Mouse (Mus musculus): ENCODE results near the gene Cnpy2. TPM values are rescaled to one million over a fixed set of nuclear protein-coding genes. Genes with fewer than 3 reads are reported as not detected.
"Not testable (repeated sequence)": the region's sequence is repeated elsewhere in the genome, so short reads cannot be mapped to it uniquely, and the experiment has no call there.

Gene Cnpy2
- polyA plus RNA-seq (2014; fragmentation: Nextera tagmentation; extraction: Ambion mirVana) = 195 and 221 TPM in 2 replicates

DNA sequence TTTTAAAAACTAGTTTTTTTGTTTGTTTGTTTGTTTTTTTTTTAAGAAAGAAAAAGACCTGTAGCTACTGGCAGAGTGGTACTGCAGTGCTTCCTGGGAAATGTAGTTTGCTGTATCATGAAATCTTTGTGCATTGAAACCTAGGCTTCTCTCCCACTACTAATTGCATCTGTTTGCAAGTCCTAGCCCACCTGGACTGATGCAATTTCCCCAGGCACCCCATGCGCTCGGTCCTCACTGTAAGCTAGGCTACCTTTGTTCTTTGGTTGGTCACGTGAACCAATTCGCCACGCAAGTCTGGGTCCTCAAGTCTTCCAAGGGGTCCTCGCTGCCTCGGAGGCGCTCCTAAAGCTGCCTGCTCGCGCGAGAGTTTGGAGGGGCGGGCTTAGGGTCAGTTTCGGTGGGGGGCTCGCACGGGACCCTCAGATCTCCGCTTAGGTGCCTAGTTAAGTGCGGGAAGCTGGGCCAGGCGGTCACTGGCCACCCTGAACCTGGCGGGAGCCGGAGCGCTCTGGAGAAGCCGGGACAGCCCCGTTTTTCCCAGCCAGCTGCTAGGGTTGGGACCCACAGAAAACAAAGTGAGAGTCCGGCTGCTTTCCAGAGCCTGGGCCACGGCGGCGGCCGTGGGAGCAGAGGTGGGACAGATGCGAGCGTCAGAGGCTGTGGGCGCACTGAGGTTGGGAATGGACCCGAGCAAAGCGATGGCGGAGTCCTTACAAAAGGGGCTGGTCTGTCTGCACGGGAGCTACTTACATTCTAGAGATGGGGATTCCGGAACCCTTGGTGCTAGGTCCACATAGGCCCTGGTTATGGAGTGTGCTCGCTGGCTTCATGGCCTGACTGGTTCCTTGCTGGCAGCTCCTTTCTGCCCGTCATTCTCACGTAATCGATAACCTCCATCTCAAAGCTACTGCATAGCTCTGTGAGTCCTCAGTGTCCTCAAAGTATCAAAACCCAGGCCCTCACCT lies at the start of gene Cnpy2:
Cnpy2 (plus strand) TSS at position 319 of the 968 bp plus-strand sequence.
- Histone ChIP-seq H3K4me2 (peak within 1 kb of the TSS; percentile 97), H3K9ac (ENCODE audit: low read depth, low read length) (peak within 1 kb of the TSS; percentile 99), H3K27me3 (replicated peaks; ENCODE audit: control insufficient read depth, insufficient read depth, low read length) (no peaks in the 10 kb centered on the region), H3K4me1 (replicated peaks; ENCODE audit: control insufficient read depth, insufficient read depth, low read length) (peaks cover 17% of the 10 kb centered on the region), H3K9me3 (ENCODE audit: control insufficient read depth, low read length) (no peaks in the 10 kb centered on the region), H3K27ac (ENCODE audit: low read depth, low read length) (peak within 1 kb of the TSS; percentile 94), H3K36me3 (ENCODE audit: control insufficient read depth, insufficient read depth, low read length) (peaks cover 41% of the 10 kb centered on the region), H3K4me3 (ENCODE audit: low read depth, low read length) (peak within 1 kb of the TSS; percentile 93)
- ATAC-seq (replicated peaks; ENCODE audit: low FRiP score) (peak; percentile 85), DNase-seq (ENCODE audit: low spot score) (peak; percentile 92)
- under 1% methylated on average over 40 of the region's 40 CpGs for WGBS

- WGBS = 81% methylated on average over 4 of the region's 7 CpGs
- H3K4me2 ChIP-seq; H3K27me3 ChIP-seq (replicated peaks; ENCODE audit: control insufficient read depth, insufficient read depth, low read length); H3K9ac ChIP-seq (ENCODE audit: low read depth, low read length); H3K4me3 ChIP-seq (ENCODE audit: low read depth, low read length); H3K36me3 ChIP-seq (ENCODE audit: control insufficient read depth, insufficient read depth, low read length); ATAC-seq (replicated peaks; ENCODE audit: low FRiP score); DNase-seq (ENCODE audit: low spot score); H3K4me1 ChIP-seq (replicated peaks; ENCODE audit: control insufficient read depth, insufficient read depth, low read length); H3K27ac ChIP-seq (ENCODE audit: low read depth, low read length); H3K9me3 ChIP-seq (ENCODE audit: control insufficient read depth, low read length): not testable (repeated sequence)
Measured at GRCm38 (mm10) chr10:128272819-128273439, 49.3 kb upstream of the Cnpy2 start.

DNA sequence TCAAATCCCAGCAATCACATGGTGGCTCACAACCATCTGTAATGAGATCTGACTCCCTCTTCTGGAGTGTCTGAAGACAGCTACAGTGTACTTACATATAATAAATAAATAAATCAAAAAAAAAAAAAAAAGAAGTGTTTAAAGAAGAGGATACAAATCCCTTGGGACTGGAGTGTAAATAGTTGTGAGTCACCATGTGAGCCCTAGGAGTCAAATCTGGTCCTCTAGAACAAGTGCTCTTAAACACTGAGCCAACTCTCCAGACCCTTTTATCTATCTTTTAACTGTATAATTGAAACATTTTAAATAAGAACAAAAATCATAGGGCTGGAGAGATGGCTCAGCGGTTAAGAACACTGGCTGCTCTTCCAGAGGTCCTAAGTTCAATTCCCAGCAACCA lies 46.9 kb upstream of the Cnpy2 start:
- 92% methylated on average over 1 of the region's 1 CpGs for WGBS
- H3K4me1 ChIP-seq (replicated peaks; ENCODE audit: control insufficient read depth, insufficient read depth, low read length); H3K9ac ChIP-seq (ENCODE audit: low read depth, low read length); H3K9me3 ChIP-seq (ENCODE audit: control insufficient read depth, low read length); H3K27me3 ChIP-seq (replicated peaks; ENCODE audit: control insufficient read depth, insufficient read depth, low read length); H3K4me2 ChIP-seq; ATAC-seq (replicated peaks; ENCODE audit: low FRiP score); H3K27ac ChIP-seq (ENCODE audit: low read depth, low read length); DNase-seq (ENCODE audit: low spot score); H3K4me3 ChIP-seq (ENCODE audit: low read depth, low read length): not testable (repeated sequence)
- peaks cover 11% of the 10 kb centered on the region for H3K36me3 ChIP-seq (ENCODE audit: control insufficient read depth, insufficient read depth, low read length)

- Histone ChIP-seq H3K27ac (ENCODE audit: low read depth, low read length) (no peak overlapping the region), H3K4me3 (ENCODE audit: low read depth, low read length) (no peak overlapping the region), H3K9me3 (ENCODE audit: control insufficient read depth, low read length) (no peaks in the 10 kb centered on the region), H3K9ac (ENCODE audit: low read depth, low read length) (no peak overlapping the region), H3K4me2 (no peak overlapping the region), H3K27me3 (replicated peaks; ENCODE audit: control insufficient read depth, insufficient read depth, low read length) (no peaks in the 10 kb centered on the region), H3K4me1 (replicated peaks; ENCODE audit: control insufficient read depth, insufficient read depth, low read length) (no peaks in the 10 kb centered on the region), H3K36me3 (ENCODE audit: control insufficient read depth, insufficient read depth, low read length) (peaks cover 19% of the 10 kb centered on the region)
- WGBS = 66% methylated on average over 6 of the region's 6 CpGs
- no peak for ATAC-seq (replicated peaks; ENCODE audit: low FRiP score)
- no peak for DNase-seq (ENCODE audit: low spot score)
Measured at GRCm38 (mm10) chr10:128278158-128278557, 44.1 kb upstream of the Cnpy2 start.

DNA sequence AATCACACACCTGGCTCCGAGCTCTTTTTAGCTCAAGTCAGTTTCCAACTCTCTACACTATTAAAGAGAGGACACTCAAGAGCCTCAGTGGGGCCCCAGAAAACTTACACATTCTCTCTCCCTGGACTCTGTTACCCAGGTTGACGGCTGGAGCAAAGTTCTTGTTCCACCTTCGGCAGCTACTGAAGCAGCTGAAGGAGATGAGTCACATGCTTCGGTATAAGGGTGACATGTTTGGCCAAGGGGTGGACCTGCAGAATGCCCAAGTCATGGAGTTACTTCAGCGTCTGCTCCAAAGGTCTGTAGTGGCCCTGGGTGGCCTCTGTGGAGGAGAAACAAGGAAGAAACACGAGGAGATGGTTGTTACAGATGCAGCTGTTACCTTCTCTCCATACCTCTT lies 41.3 kb upstream of the Cnpy2 start:
- no peaks in the 10 kb centered on the region for H3K27me3 ChIP-seq (replicated peaks; ENCODE audit: control insufficient read depth, insufficient read depth, low read length)
- no peak overlapping the region for H3K4me3 ChIP-seq (ENCODE audit: low read depth, low read length)
- no peak overlapping the region for H3K9ac ChIP-seq (ENCODE audit: low read depth, low read length)
- no peaks in the 10 kb centered on the region for H3K4me1 ChIP-seq (replicated peaks; ENCODE audit: control insufficient read depth, insufficient read depth, low read length)
- ATAC-seq (replicated peaks; ENCODE audit: low FRiP score) (no peak), DNase-seq (ENCODE audit: low spot score) (no peak)
- no peak overlapping the region for H3K4me2 ChIP-seq
- no peak overlapping the region for H3K27ac ChIP-seq (ENCODE audit: low read depth, low read length)
- peaks cover 28% of the 10 kb centered on the region for H3K36me3 ChIP-seq (ENCODE audit: control insufficient read depth, insufficient read depth, low read length)
- WGBS = 83% methylated on average over 6 of the region's 6 CpGs
- no peaks in the 10 kb centered on the region for H3K9me3 ChIP-seq (ENCODE audit: control insufficient read depth, low read length)

DNA sequence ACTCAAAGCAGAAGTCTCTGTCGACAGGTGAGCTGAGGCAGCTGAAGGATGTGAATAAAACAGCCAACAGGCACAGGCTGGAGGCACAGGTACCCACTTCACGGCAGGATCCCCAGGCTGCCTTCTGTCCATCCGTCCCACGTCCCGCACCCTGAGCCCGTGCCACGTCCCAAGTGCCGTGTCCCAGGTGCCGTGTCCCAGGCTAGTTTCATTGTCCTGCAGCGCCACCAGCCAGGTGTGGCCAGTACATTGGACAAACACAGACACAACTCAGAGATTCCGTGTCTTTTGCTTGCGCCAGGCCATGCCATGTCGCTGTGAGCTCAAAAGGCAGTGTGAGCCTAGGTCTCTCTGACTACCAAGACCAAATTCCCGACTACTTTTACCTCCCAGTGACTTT lies 40.6 kb upstream of the Cnpy2 start:
- 91% methylated on average over 14 of the region's 14 CpGs for WGBS
- H3K4me3 ChIP-seq (ENCODE audit: low read depth, low read length) = no peak overlapping the region
- H3K4me2 ChIP-seq = no peak overlapping the region
- peaks cover 30% of the 10 kb centered on the region for H3K36me3 ChIP-seq (ENCODE audit: control insufficient read depth, insufficient read depth, low read length)
- H3K4me1 ChIP-seq (replicated peaks; ENCODE audit: control insufficient read depth, insufficient read depth, low read length) = no peaks in the 10 kb centered on the region
- no peak overlapping the region for H3K27ac ChIP-seq (ENCODE audit: low read depth, low read length)
- H3K27me3 ChIP-seq (replicated peaks; ENCODE audit: control insufficient read depth, insufficient read depth, low read length) = no peaks in the 10 kb centered on the region
- no peaks in the 10 kb centered on the region for H3K9me3 ChIP-seq (ENCODE audit: control insufficient read depth, low read length)
- no peak for DNase-seq (ENCODE audit: low spot score)
- no peak for ATAC-seq (replicated peaks; ENCODE audit: low FRiP score)
- no peak overlapping the region for H3K9ac ChIP-seq (ENCODE audit: low read depth, low read length)

- Histone ChIP-seq H3K4me2 (no peak overlapping the region), H3K4me3 (ENCODE audit: low read depth, low read length) (no peak overlapping the region), H3K36me3 (ENCODE audit: control insufficient read depth, insufficient read depth, low read length) (peaks cover 32% of the 10 kb centered on the region), H3K4me1 (replicated peaks; ENCODE audit: control insufficient read depth, insufficient read depth, low read length) (no peaks in the 10 kb centered on the region), H3K27me3 (replicated peaks; ENCODE audit: control insufficient read depth, insufficient read depth, low read length) (no peaks in the 10 kb centered on the region), H3K27ac (ENCODE audit: low read depth, low read length) (no peak overlapping the region), H3K9ac (ENCODE audit: low read depth, low read length) (no peak overlapping the region), H3K9me3 (ENCODE audit: control insufficient read depth, low read length) (no peaks in the 10 kb centered on the region)
- DNase-seq (ENCODE audit: low spot score) (no peak), ATAC-seq (replicated peaks; ENCODE audit: low FRiP score) (no peak)
- 83% methylated on average over 20 of the region's 20 CpGs for WGBS
Measured at GRCm38 (mm10) chr10:128282886-128283450, 39.3 kb upstream of the Cnpy2 start.

- no peaks in the 10 kb centered on the region for H3K9me3 ChIP-seq (ENCODE audit: control insufficient read depth, low read length)
- no peaks in the 10 kb centered on the region for H3K27me3 ChIP-seq (replicated peaks; ENCODE audit: control insufficient read depth, insufficient read depth, low read length)
- peaks cover 31% of the 10 kb centered on the region for H3K36me3 ChIP-seq (ENCODE audit: control insufficient read depth, insufficient read depth, low read length)
- H3K9ac ChIP-seq (ENCODE audit: low read depth, low read length) = no peak overlapping the region
- no peaks in the 10 kb centered on the region for H3K4me1 ChIP-seq (replicated peaks; ENCODE audit: control insufficient read depth, insufficient read depth, low read length)
- H3K27ac ChIP-seq (ENCODE audit: low read depth, low read length) = 0 out of 2 replicates have a peak overlapping the region, but pooled peaks have one; percentile 4
- no peak overlapping the region; the same call in 1 of the 2 replicates for H3K4me2 ChIP-seq
- WGBS = 66% methylated on average over 31 of the region's 31 CpGs
- DNase-seq (ENCODE audit: low spot score) (peak; percentile 66), ATAC-seq (replicated peaks; ENCODE audit: low FRiP score) (0 out of 2 replicates have a peak, but pooled peaks have one; percentile 9)
- no peak overlapping the region for H3K4me3 ChIP-seq (ENCODE audit: low read depth, low read length)
Measured at GRCm38 (mm10) chr10:128283604-128284579, 38.4 kb upstream of the Cnpy2 start.

Data from liver, embryonic 11.5 days (tissue).